Mouse (Mus musculus) lung, postnatal 14 days (tissue): ENCODE results near the gene Unc13c.

Source experiments
- DNase-seq: peaks from one replicate; pipeline ENCODE4 v3.0.0; 2021

Unc13c gene

DNA sequence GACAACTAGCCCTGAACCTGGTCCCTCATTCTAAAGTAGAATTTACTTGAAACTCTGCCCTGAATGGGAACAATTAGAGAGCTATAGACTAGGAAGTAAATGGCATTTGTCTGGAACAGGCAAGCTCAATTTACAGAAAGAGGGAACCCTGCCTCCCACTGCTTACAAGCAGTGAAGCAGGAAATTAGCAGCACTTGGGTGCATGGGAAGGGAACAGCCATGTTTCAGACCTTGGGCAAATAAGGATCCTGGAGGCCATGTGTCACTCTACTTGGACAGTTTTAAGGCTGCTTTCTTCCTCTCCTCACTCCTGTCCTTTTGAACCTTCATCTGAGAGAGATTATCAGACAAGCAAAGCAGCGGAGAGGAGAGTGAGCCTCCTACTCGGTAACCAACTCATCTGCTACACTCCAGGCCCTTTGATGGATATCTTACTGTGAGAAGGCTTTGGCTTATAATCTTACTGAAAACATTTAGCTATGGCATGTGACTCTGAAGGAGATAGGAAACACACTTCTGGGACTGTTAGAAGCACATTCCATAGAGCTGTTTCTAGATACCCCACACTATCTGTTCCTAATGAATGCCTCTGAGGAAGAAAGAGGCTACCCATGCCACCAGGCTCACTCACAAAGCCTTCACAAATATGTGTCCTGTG, 101.2 kb downstream of the Unc13c start:
- no peak for DNase-seq

DNA sequence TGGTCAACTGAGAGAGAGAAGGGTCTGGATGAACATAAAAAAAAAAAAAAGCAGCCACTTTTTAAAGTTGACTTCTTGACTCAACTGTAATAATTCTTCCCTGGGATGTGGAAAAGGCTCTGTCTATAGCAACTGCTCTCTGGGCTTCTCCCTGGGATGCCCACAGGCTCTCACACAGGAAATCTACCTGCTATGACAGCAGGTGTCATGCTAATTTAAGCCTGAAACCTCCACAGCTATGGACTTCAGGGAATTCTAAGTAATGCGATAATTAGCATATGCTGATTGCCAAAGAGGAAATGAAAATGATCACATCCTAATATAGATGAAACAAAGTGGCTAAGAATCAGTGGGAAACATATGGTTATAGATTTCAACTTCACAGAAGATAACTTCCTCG, 102.1 kb downstream of the Unc13c start:
- DNase-seq: no peak

DNA sequence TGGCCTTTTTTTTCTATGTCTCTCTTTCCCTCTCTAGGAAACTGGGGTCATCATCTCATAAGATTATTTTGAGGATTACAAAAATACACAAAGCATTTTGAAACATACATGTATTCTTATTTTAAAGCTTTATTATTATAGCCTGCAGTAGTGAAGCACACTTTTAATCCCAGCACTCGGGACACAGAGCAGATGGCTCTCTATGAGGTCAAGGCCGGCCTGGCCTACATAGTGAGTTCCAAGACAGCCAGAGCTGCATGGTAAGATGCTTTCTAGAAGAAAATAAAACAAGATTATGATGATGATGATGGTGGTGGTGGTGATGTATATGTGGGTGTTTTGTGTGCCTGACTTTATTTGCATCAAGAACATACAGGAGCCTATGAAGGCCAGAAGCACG, 109.3 kb downstream of the Unc13c start:
- no peak for DNase-seq

DNA sequence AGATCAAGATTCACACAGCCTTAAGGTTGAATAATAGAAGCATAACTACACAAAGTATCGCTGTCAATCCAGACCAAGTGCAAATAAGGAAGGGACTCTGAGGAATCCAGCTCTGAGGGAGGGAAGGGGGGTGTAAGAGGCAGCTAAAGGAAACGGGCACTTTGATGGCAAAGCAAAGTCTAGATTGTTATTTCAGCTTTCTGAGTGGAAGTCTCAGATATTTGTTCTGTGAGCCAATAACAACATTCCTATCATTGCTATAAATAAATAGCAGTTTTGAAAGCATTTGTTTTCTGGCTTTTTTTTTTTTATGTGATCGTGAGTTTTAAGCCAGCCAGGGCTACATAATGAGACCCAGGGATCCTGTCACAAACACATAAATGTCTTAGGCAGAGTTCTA, 114.5 kb downstream of the Unc13c start:
- no peak for DNase-seq

DNA sequence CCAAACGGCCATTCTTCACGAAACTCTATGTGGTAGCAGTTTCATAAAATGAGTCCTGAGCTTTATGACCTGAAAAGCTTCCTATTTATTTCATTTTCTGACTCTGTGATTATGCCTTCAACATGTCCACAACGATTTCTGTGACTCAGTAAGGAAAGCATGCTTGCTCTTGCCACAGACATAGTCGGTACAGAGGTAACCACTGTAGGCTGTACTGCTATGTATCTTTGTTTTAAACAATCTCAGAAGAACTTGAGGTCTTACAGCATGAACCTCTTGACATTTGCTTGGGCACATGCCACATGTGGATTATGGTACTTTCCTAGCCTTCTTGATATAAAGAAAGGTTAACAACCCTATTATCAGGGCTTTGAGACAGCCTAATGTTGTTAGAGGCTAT, 162.1 kb downstream of the Unc13c start:
- DNase-seq: no peak

DNA sequence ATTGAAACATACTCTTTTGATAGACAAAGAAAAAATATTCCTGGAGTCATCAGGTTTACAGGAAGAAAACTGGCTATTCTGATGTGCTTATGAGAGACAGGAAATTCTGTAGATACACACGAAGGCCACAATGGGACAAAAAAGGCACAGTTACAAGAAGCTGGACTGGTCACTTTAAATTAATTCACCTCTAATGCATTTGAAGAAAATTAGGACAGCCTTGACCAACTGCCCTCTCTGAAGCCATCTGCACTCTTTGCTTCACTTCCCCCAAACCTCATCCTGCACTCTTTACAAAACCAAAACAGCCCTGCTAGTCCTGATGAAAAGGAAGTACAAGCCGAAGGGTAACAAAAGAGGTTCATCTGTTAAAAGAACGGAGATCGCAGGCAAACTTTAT, 194.2 kb downstream of the Unc13c start:
- DNase-seq: no peak

DNA sequence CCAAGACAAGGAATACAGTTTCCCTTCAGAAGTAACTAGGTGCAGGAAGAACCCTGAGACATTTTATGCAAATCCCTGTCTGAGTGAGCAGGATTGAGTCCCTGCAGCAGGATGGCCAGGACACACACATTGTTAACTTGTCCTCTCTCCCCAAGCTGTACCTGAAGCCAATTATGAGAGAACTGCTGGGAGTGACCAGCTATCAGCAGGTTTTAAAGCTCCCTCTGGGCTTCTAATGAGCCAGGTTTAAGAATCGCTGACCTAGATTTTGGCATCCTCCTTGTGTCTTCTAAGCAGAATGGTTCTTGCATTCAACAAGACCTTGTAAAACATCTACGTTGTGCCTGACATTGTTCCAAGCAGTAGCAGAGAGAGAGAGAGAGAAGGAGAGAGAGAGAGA, 213.6 kb downstream of the Unc13c start:
- DNase-seq: no peak

DNA sequence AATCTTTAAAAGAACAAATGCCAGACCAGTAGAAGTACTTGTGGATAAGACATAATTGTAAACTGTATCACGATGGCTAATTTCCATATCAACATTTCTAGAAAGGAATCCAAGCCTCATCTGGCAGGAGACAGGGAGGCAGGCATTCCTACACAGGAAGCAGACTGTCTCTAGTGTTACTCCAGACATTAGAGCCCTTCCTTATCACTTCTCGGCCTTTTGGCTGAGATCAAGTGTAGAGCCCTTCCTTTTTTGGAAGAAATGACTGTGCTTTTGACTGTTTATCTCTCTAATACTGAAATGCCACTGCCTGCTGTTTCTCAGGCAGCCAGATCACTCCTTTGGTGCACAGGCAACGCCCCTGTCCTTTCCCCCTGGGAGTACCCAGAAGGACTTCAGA, 215.3 kb downstream of the Unc13c start:
- no peak for DNase-seq

DNA sequence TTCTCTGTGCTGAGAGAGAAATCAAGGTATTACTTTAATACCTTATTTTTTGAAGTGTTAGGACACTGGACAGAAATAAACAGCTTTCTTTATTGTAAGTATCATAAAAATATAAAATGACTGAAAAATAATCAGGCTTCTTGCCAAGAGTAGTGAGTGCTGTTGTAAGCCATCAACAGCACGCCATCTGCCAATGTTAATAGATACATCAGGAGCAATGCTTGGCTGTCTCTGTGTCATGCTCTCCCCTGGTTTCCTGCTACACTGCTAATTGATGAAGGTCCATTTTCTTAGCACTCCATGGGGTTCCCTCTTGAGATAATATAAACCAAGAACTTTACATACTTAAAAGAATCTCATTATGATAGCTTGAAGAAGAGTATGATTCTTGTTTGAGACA, 217.4 kb downstream of the Unc13c start:
- DNase-seq: no peak

DNA sequence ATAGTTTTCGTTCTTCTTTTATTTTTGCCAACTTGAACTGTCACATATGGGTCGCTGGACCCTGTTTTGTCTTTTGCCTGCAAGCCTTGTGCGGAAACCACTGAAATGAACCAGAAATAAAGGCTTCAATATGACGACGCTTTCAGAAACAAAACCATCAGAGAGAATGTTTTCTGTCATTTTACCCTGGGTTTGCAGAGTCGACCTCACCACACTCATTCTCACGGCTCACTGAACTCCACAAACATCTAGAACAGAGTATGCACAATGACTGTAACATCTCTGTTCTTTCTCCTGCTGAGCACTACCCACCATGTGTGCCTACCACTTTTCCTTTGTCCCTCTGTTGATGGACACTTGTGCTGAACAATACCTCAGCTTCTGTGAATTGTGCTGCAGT, 234.3 kb downstream of the Unc13c start:
- no peak for DNase-seq

DNA sequence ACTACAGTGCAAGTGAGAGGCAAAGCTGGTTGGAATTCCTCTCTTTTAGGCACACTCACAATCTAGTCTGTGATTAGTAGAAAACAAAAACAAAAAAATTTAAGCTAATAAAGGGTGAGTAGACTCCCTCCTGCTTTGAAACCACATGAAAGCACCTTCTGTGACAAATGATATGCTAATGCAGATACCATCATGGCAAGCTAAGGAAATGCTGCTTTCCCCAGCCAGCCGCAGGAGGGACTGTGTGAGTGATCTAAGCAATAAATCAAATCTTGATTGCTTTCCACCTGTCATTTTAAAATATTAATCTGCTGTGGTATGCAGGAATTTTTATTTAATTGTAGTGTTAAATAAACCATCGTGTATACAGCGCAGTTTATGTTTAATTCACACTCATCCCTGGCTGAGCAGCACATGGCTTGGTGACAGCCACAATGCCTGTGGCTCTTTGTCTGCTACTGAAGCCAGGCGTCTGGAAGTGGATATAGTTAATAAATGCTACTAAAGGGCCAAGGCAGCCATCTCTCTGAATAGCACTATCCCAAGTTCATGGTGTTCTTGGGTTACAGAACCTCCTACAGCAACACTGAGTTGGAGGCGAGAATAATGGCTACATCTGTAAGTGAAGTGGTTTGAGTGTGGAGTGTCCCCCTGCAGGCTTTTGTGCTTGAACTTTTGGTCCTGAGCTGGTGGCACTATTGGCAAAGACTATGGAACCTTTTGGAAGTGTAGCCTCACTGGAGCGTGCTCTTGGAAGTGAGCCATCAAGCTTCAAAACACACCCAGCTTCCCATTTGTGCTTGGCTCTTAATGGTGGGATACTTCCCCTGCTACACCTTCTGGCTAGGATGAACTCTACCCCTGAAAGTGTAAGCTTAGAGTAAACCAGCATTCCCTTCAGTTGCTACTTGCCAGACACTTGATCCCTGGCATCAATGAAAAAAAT, 242.8 kb downstream of the Unc13c start:
- DNase-seq: no peak

DNA sequence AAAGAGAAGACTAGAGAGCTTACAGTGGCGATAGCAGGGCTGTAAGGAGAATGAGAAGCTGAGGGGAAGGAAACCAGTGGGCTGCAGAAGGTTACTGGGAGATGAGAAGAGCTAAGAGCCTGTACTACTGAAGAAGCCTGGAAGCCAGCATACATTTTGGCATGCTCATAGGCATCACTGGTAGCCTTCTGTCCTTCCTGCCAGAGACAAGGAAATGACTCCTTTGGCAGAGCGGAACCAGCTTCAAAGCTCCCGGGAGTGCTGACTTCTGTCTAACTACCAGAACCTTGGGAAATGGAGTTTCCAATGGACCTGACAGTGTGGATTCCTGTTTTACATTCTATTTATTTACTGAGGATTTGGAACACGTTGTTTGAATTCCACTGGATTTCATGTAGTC, 244.0 kb downstream of the Unc13c start:
- DNase-seq: no peak

DNA sequence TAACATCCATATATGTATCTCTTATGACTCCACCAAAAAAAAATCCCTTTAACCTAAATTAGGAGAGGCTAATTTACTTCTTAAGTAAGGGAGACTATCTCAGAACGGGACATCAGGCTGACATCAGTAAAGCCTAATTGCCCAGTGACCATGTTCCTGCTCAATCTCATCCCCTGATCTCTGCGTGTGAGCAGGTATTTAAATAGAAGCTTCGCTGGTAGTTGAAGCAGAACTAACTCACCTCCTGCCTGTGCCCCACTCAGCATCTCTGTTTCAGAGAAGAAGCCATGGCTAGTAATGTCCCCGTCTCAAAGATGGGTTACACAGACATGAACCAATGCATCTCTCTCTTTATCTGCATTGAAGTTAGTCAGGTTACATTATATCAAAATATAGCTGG, 255.3 kb downstream of the Unc13c start:
- no peak for DNase-seq

DNA sequence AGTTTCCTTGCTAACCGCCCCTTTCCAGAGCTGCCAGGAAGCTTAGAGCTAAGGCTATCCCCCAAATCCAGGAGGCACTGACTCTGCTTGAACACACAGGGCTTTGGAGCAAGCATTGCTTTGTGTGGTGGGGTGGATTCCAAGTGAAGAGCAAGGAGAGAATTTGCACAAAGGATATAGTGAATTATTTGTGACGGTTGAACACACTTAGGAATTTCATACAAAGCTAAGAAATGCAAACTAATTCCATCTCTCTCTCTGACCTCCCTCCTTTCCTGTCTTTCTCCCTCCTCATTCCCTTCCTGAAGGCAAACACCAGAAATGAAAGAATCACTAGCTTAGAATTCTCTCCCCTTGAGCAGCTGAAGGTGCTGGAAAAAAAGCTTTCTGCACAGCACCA, 271.7 kb downstream of the Unc13c start:
- DNase-seq: no peak

DNA sequence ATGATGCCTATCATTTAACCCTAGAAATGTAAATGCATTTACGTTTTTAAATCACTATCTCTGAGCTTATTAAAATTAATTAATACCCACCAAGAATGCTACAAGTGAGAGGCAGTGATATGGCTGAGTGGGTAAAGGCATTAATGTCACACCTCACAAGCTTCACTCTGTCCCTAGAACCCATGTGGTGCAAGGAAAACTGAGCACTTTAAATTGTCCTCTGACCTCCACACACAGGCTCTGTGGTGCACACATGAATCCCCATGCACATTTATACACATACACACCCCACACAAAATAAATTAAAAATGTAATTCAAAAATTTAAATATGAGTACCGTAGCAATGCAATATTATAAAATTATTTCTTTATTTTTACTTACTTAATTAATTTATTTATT, 287.2 kb downstream of the Unc13c start:
- no peak for DNase-seq

DNA sequence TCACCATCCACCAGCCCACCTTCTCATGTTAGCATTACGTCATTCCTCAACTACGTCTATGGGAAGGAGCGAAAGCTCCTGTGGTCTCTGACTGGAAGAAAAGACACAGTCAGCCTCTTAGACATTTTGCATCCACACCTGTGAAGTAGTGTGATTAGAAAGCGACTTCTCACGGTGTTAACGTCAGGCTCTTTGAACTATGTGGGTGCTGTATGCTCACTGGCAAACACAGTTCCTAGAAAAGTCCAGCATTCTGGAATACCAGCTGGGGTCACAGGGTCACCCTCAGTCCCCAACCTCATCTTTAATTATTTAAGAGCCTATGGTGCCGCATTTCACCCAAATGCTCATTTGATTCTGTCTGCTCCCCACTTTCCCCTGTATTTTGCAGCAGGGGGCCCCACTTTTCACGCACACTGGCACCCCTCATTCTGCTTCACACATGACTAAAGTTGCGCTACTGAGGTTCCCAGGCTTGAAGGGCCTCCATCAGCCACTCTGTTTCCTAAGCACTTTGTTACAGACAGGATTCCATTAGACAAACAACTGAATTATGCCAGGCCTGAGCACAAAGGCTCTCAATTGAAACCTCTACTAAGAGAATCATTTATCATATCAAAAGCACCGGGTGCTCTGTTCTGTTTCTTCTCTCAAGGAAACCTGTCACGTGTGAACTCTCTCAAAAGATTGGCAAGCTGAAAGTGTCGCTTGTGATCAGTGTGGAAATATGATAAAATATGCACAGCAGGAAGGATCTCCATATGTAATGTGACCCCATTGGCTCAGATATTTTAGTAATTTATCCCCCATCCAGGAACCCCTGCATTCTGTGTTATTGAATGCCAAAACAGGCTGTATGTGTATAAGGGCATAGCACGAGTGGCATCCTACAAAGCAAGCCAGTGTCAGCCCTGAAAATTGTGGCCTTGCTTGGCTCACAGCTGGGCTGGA, 287.9 kb downstream of the Unc13c start:
- no peak for DNase-seq

DNA sequence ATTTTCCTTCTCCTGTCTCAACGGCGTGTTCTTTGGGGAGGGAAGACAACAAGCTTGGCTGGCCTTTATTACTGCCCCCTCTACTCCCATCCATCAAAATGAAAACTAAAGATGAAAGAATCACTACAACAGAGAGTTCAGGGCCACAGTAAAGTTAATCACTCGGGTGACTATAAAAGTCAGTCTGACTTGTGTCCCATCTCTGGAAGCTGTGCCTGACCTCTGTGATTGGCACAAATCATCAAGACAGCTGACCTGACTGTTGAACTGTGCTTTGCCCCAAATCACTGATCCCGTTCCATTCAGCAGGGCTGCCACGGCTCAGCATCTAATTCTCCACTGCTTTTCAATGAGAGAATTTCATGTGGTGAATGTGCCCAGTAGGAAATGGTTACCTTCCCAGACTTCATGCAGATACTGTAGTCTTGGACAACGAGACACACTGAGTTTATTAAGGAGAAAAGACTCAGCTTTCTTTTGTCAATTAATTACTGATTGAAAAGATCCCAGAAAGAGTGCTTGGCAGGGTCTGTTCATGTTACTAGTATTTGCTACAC, 297.0 kb downstream of the Unc13c start:
- no peak for DNase-seq

DNA sequence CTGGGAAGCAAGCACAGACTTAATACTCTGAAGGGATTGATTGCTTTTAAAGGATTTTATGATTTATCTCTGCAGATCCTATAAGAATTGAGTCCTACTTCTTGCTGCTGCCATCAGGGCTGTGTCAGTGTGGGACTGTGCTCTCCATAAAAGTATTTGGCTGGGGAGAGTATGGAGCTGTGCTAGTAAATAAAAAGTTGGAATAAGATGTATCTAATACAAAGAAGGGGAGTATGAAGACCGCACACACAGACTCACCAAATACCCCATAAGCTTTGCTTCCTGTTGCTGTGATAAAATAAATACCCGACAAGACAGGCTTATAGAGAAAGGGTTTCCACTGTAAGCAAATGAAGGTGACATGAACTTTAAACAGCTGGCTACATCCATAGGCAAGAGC, 298.7 kb downstream of the Unc13c start:
- no peak for DNase-seq

DNA sequence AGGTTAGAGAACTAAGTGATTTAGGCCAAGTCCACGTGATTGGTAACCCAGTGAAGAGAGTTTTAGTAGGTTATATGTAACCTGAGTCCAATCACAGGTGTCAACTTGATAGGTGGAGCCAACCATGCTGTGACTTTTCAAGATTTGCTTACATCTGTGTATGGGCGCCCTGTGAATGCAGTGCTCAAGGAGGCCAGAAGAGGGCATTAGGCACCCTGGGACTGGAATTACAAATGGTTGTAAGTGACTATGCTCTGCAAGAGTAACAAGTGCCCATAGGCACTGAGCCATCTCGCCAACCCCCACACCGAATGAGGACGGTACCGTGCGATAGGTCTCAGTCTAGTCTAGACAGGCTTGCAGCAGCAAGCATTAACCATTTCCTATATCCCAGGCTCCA, 305.9 kb downstream of the Unc13c start:
- no peak for DNase-seq

DNA sequence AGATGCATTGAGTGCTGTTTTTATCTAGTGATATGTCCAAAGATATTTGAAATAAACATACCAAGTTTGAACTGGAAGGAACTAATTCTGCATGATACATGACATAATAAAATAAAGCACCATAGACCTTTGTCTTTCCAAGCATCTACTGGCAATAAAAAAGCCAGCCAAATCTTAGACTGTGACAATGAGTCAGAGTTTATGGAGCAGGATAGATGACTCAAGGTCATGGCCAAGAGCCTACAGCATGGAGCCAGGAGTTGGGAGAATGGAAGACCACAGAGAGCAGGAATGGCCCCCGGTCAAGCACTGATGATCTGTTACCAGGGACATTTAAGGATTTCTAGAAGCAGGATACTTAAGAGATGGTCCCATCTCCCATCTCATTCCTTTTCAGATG, 319.7 kb downstream of the Unc13c start:
- DNase-seq: no peak

DNA sequence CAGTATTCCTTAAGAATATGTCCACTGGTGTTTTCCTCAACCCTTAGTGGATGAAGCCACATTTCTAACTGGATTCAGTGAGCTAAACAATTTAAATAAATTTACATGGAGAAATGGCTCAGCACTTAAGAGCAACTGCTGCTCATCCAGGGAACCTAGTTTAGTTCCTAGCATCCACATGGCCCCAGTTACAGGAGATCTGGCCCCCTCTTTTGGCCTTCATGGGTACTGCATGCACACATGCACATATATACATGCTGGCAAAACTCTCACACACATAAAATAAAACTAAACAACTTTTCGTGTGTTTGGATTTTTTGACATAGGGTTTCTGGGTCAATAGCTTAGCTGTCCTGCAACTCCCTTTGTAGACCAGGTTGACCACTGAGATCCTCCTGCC, 330.6 kb downstream of the Unc13c start:
- DNase-seq: no peak

DNA sequence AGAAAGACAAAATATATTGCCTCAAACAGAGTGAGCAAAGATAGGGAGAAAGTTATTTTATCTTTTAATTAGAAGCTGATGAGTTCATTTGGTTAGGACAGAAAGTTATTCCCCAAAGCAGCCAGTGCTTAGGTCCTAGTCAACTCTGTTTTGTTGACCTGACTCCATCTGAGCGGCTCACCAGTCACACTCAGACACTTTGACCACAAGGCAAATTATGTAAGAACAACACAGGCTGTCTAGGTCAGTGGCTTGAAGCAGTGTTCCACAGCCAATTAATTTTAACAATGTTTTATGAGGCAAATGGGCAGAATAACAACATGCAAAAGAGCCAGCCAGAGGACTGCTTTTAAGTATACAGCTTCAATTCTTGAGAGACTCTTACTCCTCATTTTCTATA, 343.6 kb downstream of the Unc13c start:
- DNase-seq: no peak

DNA sequence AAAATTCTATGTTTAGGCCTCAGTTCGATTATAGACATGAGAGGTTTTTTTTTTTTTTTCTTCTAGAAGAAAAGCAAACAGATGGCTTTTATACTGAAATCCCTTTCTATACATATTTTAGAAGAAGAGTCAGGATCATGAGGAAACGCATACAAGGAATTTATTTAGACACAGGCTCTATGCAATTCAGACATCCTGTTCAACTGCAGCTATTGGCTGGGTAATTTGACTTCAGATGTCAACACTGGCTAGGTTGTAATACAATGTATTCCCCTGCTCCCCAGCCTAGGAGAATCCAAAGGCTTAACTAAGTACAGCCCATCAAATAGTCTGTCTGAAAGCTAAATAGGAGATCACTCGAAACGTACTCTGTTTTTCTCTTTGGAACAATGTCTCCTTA, 355.9 kb downstream of the Unc13c start:
- no peak for DNase-seq
